Mouse (Mus musculus) hindbrain, embryonic 15.5 days (tissue): Measurements from ENCODE around the gene Dmrta2. TPM values are rescaled to one million over a fixed set of nuclear protein-coding genes. Genes with fewer than 3 reads are reported as not detected.

Experiments
- ATAC-seq: fragments of 200-750 bp; cut with Nextera tagmentation; 2 replicates; pipeline ENCODE4 v1.8.0; 2017; ENCODE audit warnings: low read depth, moderate number of reproducible peaks, moderate TSS enrichment; ENCODE audit not compliant: low FRiP score
- H3K27ac ChIP-seq: fragments of 300-500 bp; sonication (generic); replicated peaks from 2 replicates; pipeline ENCODE4 v1.5.1; 2015; ENCODE audit warnings: mild to moderate bottlenecking, inconsistent platforms
- H3K27me3 ChIP-seq: fragments of 300-500 bp; sonication (generic); 2 replicates; pipeline ENCODE4 v1.6.1; 2015; ENCODE audit warnings: control low read depth, inconsistent platforms
- H3K36me3 ChIP-seq: fragments of 300-500 bp; sonication (generic); 2 replicates; pipeline ENCODE4 v1.6.1; 2015; ENCODE audit warnings: control low read depth, inconsistent platforms
- H3K4me1 ChIP-seq: fragments of 300-500 bp; sonication (generic); replicated peaks from 2 replicates; pipeline ENCODE4 v1.6.1; 2015; ENCODE audit warnings: control low read depth, inconsistent platforms
- H3K4me2 ChIP-seq: fragments of 300-500 bp; sonication (generic); 2 replicates; pipeline ENCODE4 v1.6.1; 2015; ENCODE audit warnings: moderate library complexity, mild to moderate bottlenecking, inconsistent platforms
- H3K4me3 ChIP-seq: fragments of 300-500 bp; sonication (generic); 2 replicates; pipeline ENCODE4 v1.5.1; 2015; ENCODE audit warnings: mild to moderate bottlenecking, inconsistent platforms
- H3K9ac ChIP-seq: fragments of 300-500 bp; sonication (generic); 2 replicates; pipeline ENCODE4 v1.6.1; 2015; ENCODE audit warnings: inconsistent platforms
- H3K9me3 ChIP-seq: fragments of 300-500 bp; sonication (generic); 2 replicates; pipeline ENCODE4 v1.6.1; 2016; ENCODE audit warnings: control low read depth, inconsistent platforms
- WGBS: fragments of 180-500 bp; shearing (Covaris S2); methylation state at CpG from one replicate; pipeline ENCODE4 v1.1.7; 2015; 5-methylcytosine and 5-hydroxymethylcytosine counted together
- polyA plus RNA-seq: library from polyadenylated mRNA; unstranded; fragments of >200 nt; fragmentation: Nextera tagmentation; extraction: Ambion mirVana; gene quantifications from 2 replicates; pipeline ENCODE4 v1.2.1, GENCODE M21; 2015

Gene Dmrta2
- polyA plus RNA-seq, 1 experiment from 2014 or later = 0.06 TPM

DNA sequence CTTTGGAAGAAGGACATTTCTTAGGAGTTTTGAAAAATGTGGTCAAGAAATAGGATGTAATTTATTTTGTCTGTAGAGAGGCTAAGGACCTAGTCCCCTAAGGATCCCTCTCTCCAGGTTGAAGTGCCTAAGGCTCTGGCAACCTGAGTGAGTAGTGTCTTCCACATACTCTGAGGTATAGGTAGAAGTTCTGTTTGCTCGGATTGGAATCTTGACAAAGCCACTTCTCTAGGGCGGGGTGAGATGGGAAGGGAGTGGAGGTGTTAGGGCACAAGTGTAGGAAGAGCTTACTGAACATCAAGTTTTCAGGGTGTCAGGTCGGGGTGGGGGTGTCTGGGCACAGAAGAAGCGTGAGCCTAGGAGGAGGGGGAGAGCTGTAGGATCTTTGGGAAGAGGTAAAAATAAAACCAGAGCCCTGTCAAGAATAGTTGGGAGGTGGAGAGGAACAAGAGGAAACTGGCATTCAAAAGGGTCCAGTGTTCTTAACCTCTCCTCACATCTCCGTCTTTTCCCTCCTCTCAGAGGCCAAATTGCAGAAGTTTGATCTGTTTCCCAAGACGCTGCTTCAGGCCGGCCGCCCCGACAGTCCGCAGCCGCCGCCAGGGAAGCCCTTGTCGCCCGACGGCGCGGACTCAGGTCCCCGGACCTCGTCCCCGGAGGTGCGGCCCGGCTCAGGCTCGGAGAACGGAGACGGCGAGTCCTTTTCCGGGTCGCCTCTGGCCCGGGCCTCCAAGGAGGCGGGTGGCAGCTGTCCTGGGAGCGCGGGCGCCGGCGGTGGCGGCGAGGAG, 3.4 kb downstream of the Dmrta2 start:
- Histone ChIP-seq H3K27ac (no peak overlapping the region), H3K9me3 (no peaks in the 10 kb centered on the region), H3K36me3 (no peaks in the 10 kb centered on the region), H3K9ac (no peak overlapping the region), H3K4me3 (peak overlapping the region; percentile 26), H3K4me1 (peaks cover 27% of the 10 kb centered on the region), H3K27me3 (peaks cover 85% of the 10 kb centered on the region), H3K4me2 (peak overlapping the region; percentile 52)
- ATAC-seq = no peak
- WGBS = 2% methylated on average over 36 of the region's 37 CpGs

DNA sequence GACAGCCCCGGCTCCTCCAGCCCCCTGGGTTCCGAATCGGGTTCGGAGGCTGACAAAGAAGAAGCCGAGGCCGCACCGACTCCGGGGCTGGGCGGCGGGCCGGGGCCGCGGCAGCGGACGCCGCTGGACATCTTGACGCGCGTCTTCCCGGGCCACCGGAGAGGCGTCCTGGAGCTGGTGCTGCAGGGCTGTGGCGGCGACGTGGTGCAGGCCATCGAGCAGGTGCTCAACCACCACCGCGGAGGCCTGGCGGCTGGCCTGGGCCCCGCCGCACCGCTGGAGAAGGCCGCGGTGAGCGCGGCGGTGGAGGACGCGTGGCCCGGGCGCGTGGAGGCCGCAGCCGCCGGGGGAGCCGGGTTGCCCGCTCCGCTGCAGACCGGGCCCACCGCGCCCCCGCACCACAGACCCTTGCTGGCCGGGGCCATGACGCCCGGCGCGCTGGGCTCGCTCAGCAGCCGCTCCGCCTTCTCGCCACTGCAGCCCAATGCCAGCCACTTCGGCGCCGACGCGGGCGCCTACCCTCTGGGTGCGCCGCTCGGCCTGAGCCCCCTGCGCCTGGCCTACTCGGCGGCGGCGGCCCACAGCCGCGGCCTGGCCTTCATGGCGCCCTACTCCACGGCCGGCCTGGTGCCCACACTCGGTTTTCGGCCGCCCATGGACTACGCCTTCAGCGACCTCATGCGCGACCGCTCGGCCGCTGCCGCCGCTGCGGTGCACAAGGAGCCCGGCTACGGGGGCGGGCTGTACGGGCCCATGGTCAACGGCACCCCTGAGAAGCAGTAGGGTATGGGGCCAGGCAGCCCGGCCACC, 4.2 kb downstream of the Dmrta2 start:
- Histone ChIP-seq H3K27ac (no peak overlapping the region), H3K4me2 (peak overlapping the region; percentile 52), H3K9ac (no peak overlapping the region), H3K4me3 (peak overlapping the region; percentile 26), H3K4me1 (peaks cover 27% of the 10 kb centered on the region), H3K36me3 (no peaks in the 10 kb centered on the region), H3K27me3 (peaks cover 85% of the 10 kb centered on the region), H3K9me3 (no peaks in the 10 kb centered on the region)
- WGBS = under 1% methylated on average over 88 of the region's 99 CpGs
- no peak for ATAC-seq

DNA sequence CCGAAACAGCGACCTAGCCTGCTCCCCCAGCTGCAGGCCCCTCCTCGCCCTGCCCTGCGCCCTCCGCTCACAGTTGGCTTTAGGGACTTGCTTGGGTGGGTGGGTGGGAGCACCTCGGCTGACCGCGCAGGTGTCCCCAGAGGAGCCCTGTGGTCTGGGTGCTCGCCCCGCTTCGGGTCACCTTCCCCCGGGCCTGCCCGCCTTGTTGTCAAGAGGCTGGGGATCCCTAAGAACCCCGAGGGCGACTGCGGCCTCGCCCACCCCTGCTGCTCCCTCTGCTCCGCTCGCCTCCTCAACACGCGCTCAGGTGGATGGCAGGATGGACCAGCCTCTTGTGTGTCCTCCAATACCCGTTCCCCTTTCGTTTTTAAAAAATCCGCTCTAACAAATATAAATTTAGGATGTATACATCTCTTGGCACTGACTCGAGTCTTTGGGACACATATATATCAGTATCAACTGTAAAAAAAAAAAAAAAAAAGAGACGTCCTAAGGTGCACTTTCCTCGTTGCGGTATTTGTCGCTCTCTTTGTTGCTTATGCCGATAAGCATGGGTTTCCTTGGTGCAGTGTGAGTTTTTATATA, 4.9 kb downstream of the Dmrta2 start:
- peaks cover 23% of the 10 kb centered on the region for H3K4me1 ChIP-seq
- H3K27me3 ChIP-seq = peaks cover 85% of the 10 kb centered on the region
- WGBS = 3% methylated on average over 25 of the region's 30 CpGs
- no peaks in the 10 kb centered on the region for H3K9me3 ChIP-seq
- no peaks in the 10 kb centered on the region for H3K36me3 ChIP-seq
- H3K4me3 ChIP-seq = peak overlapping the region; percentile 26
- H3K4me2 ChIP-seq = peak overlapping the region; percentile 52
- ATAC-seq = no peak
- no peak overlapping the region for H3K27ac ChIP-seq
- no peak overlapping the region for H3K9ac ChIP-seq

DNA sequence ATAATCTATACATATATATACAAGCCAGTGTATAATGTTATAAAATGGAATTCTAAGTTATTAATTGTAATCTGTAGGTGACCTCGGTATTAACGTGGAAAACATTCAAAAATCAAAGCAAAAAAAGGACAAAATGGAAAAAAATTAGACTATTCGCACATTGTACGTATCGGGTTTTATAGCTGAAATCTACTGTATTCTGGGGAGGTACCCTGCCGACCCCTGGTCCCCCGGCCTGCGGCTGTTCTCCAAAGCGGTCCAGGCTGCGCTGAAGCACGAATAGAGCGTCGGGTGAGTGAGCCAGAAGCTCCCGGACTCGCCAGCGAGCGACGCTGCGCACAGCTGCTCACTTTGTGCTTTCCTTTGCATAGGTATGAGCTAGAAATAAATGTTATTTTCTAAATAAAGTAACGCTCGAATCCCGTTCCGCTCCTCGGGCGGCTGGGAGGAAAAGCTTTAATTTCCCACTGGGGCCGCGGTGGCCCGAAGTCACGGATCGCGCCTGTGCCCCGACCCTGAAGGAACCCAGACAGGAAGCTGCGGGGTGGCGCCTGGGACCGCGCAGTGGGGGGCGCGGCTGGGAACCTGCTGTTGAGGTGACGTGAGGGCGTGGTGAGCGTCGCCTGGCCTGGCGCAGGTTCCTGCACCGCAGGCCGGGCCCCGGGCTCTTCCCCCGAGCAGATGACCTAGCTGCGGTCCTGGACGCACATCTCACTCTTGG, 5.6 kb downstream of the Dmrta2 start:
- H3K4me2 ChIP-seq = no peak overlapping the region
- 1% methylated on average over 49 of the region's 49 CpGs for WGBS
- H3K9me3 ChIP-seq = no peaks in the 10 kb centered on the region
- H3K9ac ChIP-seq = no peak overlapping the region
- no peak for ATAC-seq
- H3K27me3 ChIP-seq = peaks cover 84% of the 10 kb centered on the region
- H3K4me1 ChIP-seq = peaks cover 16% of the 10 kb centered on the region
- no peaks in the 10 kb centered on the region for H3K36me3 ChIP-seq
- H3K4me3 ChIP-seq = no peak overlapping the region
- no peak overlapping the region for H3K27ac ChIP-seq

DNA sequence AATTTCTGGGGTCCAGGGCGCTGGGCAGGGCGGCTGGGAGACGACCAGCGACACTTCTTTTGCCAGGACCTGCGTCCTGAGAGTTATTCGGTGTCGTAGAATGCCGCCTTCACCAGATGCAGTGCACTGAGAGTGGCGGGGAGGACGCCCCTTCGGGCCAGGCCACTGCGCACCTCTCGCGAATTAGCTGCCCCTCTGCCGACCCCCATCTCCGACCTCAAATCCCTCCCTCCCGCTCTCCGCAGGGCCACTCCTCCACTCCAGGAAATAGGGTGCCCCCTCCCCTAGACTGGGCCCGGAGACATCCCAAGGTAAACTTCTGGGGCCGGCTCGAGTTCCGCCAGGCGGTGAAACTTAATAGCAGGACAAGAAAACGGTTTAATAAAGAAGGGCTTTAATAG, 6.2 kb downstream of the Dmrta2 start:
- WGBS = under 1% methylated on average over 24 of the region's 24 CpGs
- Histone ChIP-seq H3K9ac (no peak overlapping the region), H3K4me2 (no peak overlapping the region), H3K4me1 (peaks cover 16% of the 10 kb centered on the region), H3K27ac (no peak overlapping the region), H3K36me3 (no peaks in the 10 kb centered on the region), H3K9me3 (no peaks in the 10 kb centered on the region), H3K27me3 (peaks cover 84% of the 10 kb centered on the region), H3K4me3 (no peak overlapping the region)
- no peak for ATAC-seq

DNA sequence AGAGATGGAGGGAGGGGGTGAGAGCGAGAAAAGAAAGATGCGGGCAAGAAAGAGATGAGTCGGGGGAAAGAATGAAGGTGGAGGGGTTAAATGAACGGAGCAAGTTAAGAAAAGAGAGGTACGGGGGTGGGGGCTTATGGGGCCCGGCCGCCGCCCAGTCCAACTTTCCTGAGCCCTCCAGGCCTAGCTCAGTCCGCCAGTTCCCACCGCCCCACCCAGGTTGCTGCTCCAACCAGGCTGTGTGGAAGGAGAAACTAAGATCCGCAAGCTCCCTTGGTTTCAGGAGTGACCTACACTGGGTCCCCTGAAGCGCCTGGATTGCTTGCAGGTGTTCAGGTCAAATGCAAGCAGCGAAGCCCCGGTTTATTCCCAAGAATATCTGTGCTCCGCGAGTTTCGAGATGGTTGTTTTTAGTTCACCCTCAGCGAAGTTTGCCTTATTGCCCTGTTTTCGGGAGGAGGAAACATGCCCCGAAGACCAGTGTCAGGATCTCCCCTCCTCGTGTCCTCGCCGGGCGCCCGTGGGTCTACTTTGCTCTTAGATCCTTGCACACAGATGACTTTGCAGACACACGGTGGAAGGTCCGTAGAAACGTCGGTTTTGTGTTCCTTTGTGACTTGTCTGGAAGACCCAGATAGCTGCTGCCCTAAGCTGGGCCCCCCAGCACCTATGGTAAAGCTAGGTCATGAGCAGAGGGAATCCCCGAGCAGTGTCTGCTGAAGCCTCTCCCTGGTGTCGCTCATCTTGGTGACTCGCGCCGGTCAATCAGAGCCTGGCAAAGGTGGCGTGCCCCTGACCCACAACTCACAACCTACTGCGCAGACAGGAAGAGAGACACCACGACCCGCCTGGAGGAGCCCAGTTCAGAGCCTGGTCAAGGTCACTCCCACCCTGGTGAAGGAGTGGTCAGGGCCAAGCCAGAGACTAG, 6.9 kb downstream of the Dmrta2 start:
- 1% methylated on average over 38 of the region's 38 CpGs for WGBS

DNA sequence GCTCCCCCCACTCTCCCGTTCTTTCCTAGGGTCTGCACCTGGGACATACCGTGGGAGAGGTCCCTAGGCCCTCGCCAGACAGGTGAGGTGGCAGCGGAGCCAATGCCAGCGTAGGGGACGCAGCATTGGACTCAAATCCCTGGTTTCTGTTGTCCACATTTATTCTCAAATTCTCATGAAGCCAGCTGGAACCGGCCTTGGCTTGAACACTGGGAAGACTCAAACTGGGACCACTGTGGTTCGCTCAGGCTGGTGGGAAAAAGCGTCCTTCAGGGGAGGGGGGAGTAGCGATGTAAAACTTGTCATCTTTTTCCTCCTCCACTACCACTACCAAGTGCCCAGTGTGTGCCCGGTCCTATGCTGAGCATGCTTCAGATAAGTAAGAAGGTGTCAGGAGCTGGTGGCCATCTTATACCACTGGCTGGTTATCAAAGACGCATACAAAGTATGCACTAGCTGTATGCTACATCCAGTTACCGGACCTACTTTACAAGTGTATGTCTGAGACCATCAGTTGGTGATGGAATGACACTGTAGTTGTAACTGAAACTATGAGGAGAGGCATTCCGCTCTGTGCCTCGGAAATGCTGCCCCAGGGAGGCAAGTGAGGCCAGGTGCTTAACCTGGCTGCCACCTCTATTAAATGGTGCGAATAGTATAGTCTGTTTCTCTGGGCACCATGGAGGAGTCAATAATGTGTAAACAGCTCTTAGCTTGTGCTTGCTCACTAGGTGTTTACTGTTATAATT, 7.7 kb downstream of the Dmrta2 start:
- Histone ChIP-seq H3K4me2 (no peak overlapping the region), H3K4me3 (no peak overlapping the region), H3K36me3 (no peaks in the 10 kb centered on the region), H3K9ac (no peak overlapping the region), H3K9me3 (no peaks in the 10 kb centered on the region), H3K4me1 (peaks cover 10% of the 10 kb centered on the region), H3K27ac (no peak overlapping the region), H3K27me3 (peaks cover 84% of the 10 kb centered on the region)
- 0 out of 2 replicates have a peak, but pooled peaks have one; percentile 40 for ATAC-seq
- WGBS = 4% methylated on average over 16 of the region's 16 CpGs

More for the DNA sequence above, 6.9 kb downstream of the Dmrta2 start:
- no peak overlapping the region for H3K27ac ChIP-seq
- ATAC-seq = no peak
- H3K27me3 ChIP-seq = peaks cover 85% of the 10 kb centered on the region
- H3K9me3 ChIP-seq = no peaks in the 10 kb centered on the region
- peaks cover 14% of the 10 kb centered on the region for H3K4me1 ChIP-seq
- H3K4me3 ChIP-seq = no peak overlapping the region
- H3K4me2 ChIP-seq = no peak overlapping the region
- H3K9ac ChIP-seq = no peak overlapping the region
- H3K36me3 ChIP-seq = no peaks in the 10 kb centered on the region

DNA sequence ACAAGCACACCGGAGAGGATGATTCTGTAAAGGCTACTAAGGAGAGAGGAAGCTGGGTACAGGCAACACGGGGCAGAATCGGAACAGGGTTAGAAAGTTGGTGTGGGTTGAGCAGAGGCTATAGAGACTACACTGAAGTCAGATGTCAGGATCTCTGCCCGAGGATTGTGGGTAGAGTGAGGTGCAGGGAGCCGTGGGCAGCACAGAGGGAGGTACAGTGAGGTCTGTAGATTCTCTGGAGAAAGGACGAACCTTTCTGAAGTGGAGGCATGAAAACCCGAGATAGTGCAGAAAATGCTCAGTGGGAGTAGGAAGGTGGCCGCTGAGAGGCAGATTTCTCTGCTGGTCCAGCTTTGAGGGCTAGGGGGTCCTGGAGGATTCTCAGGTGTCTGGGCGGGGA, 8.4 kb downstream of the Dmrta2 start:
- H3K4me2 ChIP-seq = no peak overlapping the region
- H3K36me3 ChIP-seq = no peaks in the 10 kb centered on the region
- no peaks in the 10 kb centered on the region for H3K9me3 ChIP-seq
- no peak for ATAC-seq
- peaks cover 82% of the 10 kb centered on the region for H3K27me3 ChIP-seq
- H3K4me3 ChIP-seq = no peak overlapping the region
- 3% methylated on average over 9 of the region's 9 CpGs for WGBS
- H3K4me1 ChIP-seq = peaks cover 10% of the 10 kb centered on the region
- H3K27ac ChIP-seq = no peak overlapping the region
- H3K9ac ChIP-seq = no peak overlapping the region

DNA sequence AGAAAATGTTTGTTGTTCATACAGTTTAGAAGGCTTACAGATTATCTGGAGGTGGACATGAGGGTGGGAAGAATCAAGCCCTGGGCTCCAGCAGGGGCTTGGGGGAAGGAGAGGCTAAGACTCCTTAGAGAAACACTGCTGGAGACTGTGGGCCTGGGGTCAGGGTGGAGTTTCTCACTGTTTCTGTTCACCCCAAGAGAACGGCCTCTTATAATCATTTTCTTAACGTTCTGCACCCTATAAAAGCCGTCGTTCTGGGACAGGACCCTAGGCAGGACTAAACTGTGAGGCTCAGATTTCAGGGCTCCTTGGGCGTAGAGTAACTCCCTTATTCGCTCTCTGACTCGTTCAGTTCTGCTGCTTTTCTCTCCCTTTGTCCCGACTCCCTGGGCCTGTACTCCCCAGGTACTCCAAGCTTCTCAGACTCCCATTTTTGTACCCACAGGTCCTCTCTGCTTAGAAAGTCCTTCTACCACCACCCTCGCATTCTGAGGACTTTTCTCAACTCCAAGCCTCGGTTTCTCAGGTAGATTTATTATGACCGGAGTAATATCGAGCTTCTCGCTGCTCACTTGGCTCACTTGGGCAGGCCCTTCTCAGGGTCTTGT, 9.0 kb downstream of the Dmrta2 start:
- no peak overlapping the region for H3K4me3 ChIP-seq
- peaks cover 80% of the 10 kb centered on the region for H3K27me3 ChIP-seq
- no peak for ATAC-seq
- no peak overlapping the region for H3K4me2 ChIP-seq
- H3K27ac ChIP-seq = no peak overlapping the region
- H3K4me1 ChIP-seq = peaks cover 7% of the 10 kb centered on the region
- H3K9me3 ChIP-seq = no peaks in the 10 kb centered on the region
- no peak overlapping the region for H3K9ac ChIP-seq
- 4% methylated on average over 13 of the region's 13 CpGs for WGBS
- H3K36me3 ChIP-seq = no peaks in the 10 kb centered on the region

DNA sequence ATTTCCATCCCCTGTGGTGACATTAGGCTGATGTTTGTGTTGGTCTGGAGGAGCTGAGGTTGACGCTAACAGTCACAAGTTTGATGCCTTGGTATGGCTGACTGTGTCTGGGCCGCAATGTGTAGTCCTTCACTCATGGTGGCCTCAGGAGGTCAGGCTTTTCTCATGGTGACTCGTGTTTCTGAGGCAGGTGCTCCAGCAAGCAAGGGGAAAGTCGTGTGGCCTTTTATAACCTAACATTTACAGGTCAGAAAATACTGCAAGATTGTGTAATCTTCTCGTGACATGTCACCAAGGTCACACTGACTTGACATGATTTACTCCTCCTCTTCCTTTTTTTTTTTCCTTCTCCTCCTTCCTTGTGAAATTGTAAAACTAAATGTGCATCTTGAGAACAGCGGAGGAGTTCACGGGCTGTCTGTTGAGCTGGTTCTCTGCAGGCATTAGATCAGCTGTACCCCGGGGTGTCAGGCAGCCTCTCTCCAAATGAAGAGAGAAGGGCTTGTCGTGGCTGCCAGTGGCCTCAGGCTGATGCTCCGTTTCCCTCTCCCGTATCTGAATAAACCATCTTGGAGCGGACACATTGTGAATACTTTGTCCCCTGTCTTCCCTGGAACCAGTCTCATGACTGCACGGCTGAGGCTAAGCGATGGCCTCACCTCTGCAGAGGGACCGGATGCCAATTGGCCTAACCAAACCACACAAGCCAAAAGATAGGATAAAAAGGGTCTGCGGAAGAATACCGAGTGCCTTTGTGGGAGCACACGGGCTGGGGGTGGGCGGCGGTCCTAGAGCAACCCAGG, 9.9 kb downstream of the Dmrta2 start:
- H3K9ac ChIP-seq = no peak overlapping the region
- H3K4me2 ChIP-seq = no peak overlapping the region
- H3K27me3 ChIP-seq = peaks cover 82% of the 10 kb centered on the region
- no peak overlapping the region for H3K4me3 ChIP-seq
- 2% methylated on average over 18 of the region's 20 CpGs for WGBS
- no peaks in the 10 kb centered on the region for H3K9me3 ChIP-seq
- H3K27ac ChIP-seq = no peak overlapping the region
- no peak for ATAC-seq
- H3K4me1 ChIP-seq = no peaks in the 10 kb centered on the region
- no peaks in the 10 kb centered on the region for H3K36me3 ChIP-seq
